Mouse (Mus musculus) forebrain, postnatal 0 days (tissue): ENCODE data around the gene Traf6. TPM values are rescaled to one million over a fixed set of nuclear protein-coding genes. Genes with fewer than 3 reads are reported as not detected.
A peak's percentile ranks its signal among the peaks of the same experiment; 100 is the strongest.

ENCODE experiments used
- ATAC-seq: fragments of 200-750 bp; cut with Nextera tagmentation; 2 replicates; pipeline ENCODE4 v1.8.0; 2017; ENCODE audit warnings: mild to moderate bottlenecking, moderate library complexity
- DNase-seq: peaks from one replicate; pipeline ENCODE4 v3.0.0-alpha.2; 2015
- H3K27ac ChIP-seq: fragments of 300-500 bp; sonication (generic); 2 replicates; pipeline ENCODE4 v1.5.1; 2014; ENCODE audit warnings: low read depth, mild to moderate bottlenecking, antibody characterized with exemption, low read length, moderate library complexity, mixed read lengths
- H3K27me3 ChIP-seq: fragments of 300-500 bp; sonication (generic); 2 replicates; pipeline ENCODE4 v1.6.1; 2014; ENCODE audit warnings: mild to moderate bottlenecking, low read length, mixed read lengths; ENCODE audit not compliant: insufficient read depth
- H3K36me3 ChIP-seq: fragments of 300-500 bp; sonication (generic); 2 replicates; pipeline ENCODE4 v1.6.1; 2014; ENCODE audit warnings: mild to moderate bottlenecking, moderate library complexity; ENCODE audit not compliant: insufficient read depth
- H3K4me1 ChIP-seq: fragments of 300-500 bp; sonication (generic); 2 replicates; pipeline ENCODE4 v1.6.1; 2014; ENCODE audit warnings: antibody characterized with exemption; ENCODE audit not compliant: insufficient read depth
- H3K4me2 ChIP-seq: fragments of 300-500 bp; sonication (generic); 2 replicates; pipeline ENCODE4 v1.6.1; 2014; ENCODE audit warnings: low read depth, mild to moderate bottlenecking, moderate library complexity
- H3K4me3 ChIP-seq: fragments of 300-500 bp; sonication (generic); 2 replicates; pipeline ENCODE4 v1.5.1; 2014; ENCODE audit warnings: low read depth, low read length, mixed read lengths
- H3K9ac ChIP-seq: fragments of 300-500 bp; sonication (generic); 2 replicates; pipeline ENCODE4 v1.6.1; 2014; ENCODE audit warnings: mild to moderate bottlenecking
- H3K9me3 ChIP-seq: fragments of 300-500 bp; sonication (generic); 2 replicates; pipeline ENCODE4 v1.6.1; 2016; ENCODE audit warnings: low read length
- CTCF ChIP-seq: sonication (generic); IDR thresholded peaks from 2 replicates; pipeline ENCODE4 v1.5.1; 2016; ENCODE audit warnings: antibody characterized with exemption, control low read depth, low read depth
- WGBS: fragments of 180-500 bp; shearing (Covaris S2); extraction: QIAGEN DNeasy Blood & Tissue Kit; methylation state at CpG from one replicate; pipeline ENCODE4 v1.1.7; 2014; 5-methylcytosine and 5-hydroxymethylcytosine counted together
- polyA plus RNA-seq: library from polyadenylated mRNA; unstranded; fragments of >200 nt; fragmentation: Nextera tagmentation; extraction: Ambion mirVana; gene quantifications from 2 replicates; pipeline ENCODE4 v1.2.1, GENCODE M21; 2015
- total RNA-seq: library from RNA; depleted of rRNA; stranded (reverse); fragments of >200 nt; gene quantifications from 2 replicates; pipeline ENCODE4 v1.2.3, GENCODE M21; 2014

The Traf6 gene
- total and polyA plus RNA-seq, 2 experiments from 2014 or later: 7.4 to 26.0 TPM

GRCm38 (mm10) chr2:101650446-101650845 lies 27.8 kb upstream of the Traf6 start:
- no peak for TF ChIP-seq CTCF
- DNase-seq: no peak
- Histone ChIP-seq H3K4me2 (no peak overlapping the region), H3K4me1 (no peaks in the 10 kb centered on the region), H3K27me3 (no peaks in the 10 kb centered on the region), H3K4me3 (no peak overlapping the region), H3K9ac (no peak overlapping the region), H3K9me3 (no peaks in the 10 kb centered on the region), H3K36me3 (no peaks in the 10 kb centered on the region), H3K27ac (no peak overlapping the region)
- WGBS: 72% methylated on average over 1 of the region's 1 CpGs
- no peak for ATAC-seq

- H3K9ac ChIP-seq: peak overlapping the region; percentile 43
- ATAC-seq (peak; percentile 62), DNase-seq (no peak)
- no peak overlapping the region for H3K27ac ChIP-seq
- peak overlapping the region; percentile 65 for H3K4me2 ChIP-seq
- no peaks in the 10 kb centered on the region for H3K9me3 ChIP-seq
- 22% methylated on average over 14 of the region's 14 CpGs for WGBS
- peak overlapping the region; percentile 37 for H3K4me3 ChIP-seq
- no peaks in the 10 kb centered on the region for H3K36me3 ChIP-seq
- no peaks in the 10 kb centered on the region for H3K27me3 ChIP-seq
- TF ChIP-seq CTCF: no peak
- no peaks in the 10 kb centered on the region for H3K4me1 ChIP-seq
Observed at GRCm38 (mm10) chr2:101652204-101652920, 25.9 kb upstream of the Traf6 start.

- TF ChIP-seq CTCF: peak; percentile 80
- peak overlapping the region; percentile 65 for H3K4me2 ChIP-seq
- no peaks in the 10 kb centered on the region for H3K27me3 ChIP-seq
- no peaks in the 10 kb centered on the region for H3K36me3 ChIP-seq
- WGBS: 16% methylated on average over 14 of the region's 14 CpGs
- peak overlapping the region; percentile 43 for H3K9ac ChIP-seq
- H3K4me3 ChIP-seq: peak overlapping the region; percentile 37
- no peak overlapping the region for H3K27ac ChIP-seq
- H3K9me3 ChIP-seq: no peaks in the 10 kb centered on the region
- H3K4me1 ChIP-seq: no peaks in the 10 kb centered on the region
- DNase-seq: peak; percentile 91
- ATAC-seq: peak; percentile 86
Observed at GRCm38 (mm10) chr2:101652921-101653597, 25.2 kb upstream of the Traf6 start.

DNA sequence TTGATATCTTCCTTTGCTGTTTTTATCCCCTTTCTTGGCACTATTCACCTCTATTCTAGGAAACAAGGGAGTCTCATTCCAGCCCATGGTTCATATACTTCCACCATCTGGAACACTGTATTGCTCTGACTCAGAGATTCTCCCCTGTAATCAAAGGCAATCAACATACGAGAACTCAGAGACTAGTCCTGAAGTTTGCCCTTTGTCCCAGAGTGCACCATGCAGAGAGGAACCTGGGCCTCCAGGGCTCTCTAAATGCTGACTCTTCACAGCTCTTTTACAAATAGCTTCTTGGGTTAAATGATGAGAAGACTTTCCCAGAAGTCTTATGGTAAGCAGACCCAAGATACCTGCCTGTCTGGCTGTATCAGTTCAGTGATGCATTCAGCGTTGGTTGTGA lies 17.7 kb upstream of the Traf6 start:
- H3K9ac ChIP-seq: no peak overlapping the region
- no peak overlapping the region for H3K4me3 ChIP-seq
- no peaks in the 10 kb centered on the region for H3K4me1 ChIP-seq
- H3K4me2 ChIP-seq: no peak overlapping the region
- H3K9me3 ChIP-seq: no peaks in the 10 kb centered on the region
- DNase-seq (no peak), ATAC-seq (no peak)
- TF ChIP-seq CTCF: no peak
- no peak overlapping the region for H3K27ac ChIP-seq
- WGBS: 82% methylated on average over 2 of the region's 2 CpGs
- H3K36me3 ChIP-seq: no peaks in the 10 kb centered on the region
- H3K27me3 ChIP-seq: no peaks in the 10 kb centered on the region

- H3K27ac ChIP-seq: peak overlapping the region; percentile 4; the same call in 1 of the 2 replicates
- TF ChIP-seq CTCF: peak; percentile 90
- 19% methylated on average over 9 of the region's 9 CpGs for WGBS
Observed at GRCm38 (mm10) chr2:101665058-101665702, 13.0 kb upstream of the Traf6 start.

GRCm38 (mm10) chr2:101665703-101666092 lies 12.5 kb upstream of the Traf6 start:
- H3K36me3 ChIP-seq: no peaks in the 10 kb centered on the region
- ATAC-seq (peak; percentile 81), DNase-seq (no peak)
- WGBS: 49% methylated on average over 3 of the region's 3 CpGs
- no peak overlapping the region for H3K4me3 ChIP-seq
- no peaks in the 10 kb centered on the region for H3K9me3 ChIP-seq
- H3K27me3 ChIP-seq: no peaks in the 10 kb centered on the region
- no peaks in the 10 kb centered on the region for H3K4me1 ChIP-seq
- no peak for TF ChIP-seq CTCF
- H3K9ac ChIP-seq: no peak overlapping the region
- peak overlapping the region; percentile 4; the same call in 1 of the 2 replicates for H3K27ac ChIP-seq
- H3K4me2 ChIP-seq: no peak overlapping the region

More at GRCm38 (mm10) chr2:101665058-101665702, 13.0 kb upstream of the Traf6 start:
- peak; percentile 86 for DNase-seq
- Histone ChIP-seq H3K4me3 (no peak overlapping the region), H3K4me1 (no peaks in the 10 kb centered on the region), H3K9ac (no peak overlapping the region), H3K9me3 (no peaks in the 10 kb centered on the region), H3K27me3 (no peaks in the 10 kb centered on the region), H3K4me2 (no peak overlapping the region), H3K36me3 (no peaks in the 10 kb centered on the region)
- ATAC-seq: peak; percentile 90

DNA sequence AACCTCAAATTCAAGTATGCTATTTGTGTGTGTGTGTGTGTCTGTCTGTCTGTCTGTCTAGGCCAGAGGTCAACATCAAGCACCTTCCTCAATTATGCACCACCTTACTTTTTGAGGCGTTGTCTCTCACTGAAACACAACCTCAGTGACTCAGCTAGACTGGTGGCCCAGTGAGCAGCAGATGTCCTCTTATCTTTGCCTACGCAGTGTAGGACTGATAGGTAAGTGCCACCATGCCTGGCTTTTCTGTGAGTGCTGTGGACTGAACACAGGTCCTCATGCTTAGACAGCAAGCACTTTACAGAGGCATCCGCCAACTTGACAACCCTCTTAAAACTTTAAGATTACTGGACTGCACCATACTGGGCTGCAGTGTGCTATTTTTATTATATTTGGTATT lies 9.5 kb upstream of the Traf6 start:
- ATAC-seq: no peak
- H3K27ac ChIP-seq: no peak overlapping the region
- WGBS: 93% methylated on average over 3 of the region's 3 CpGs
- no peak for TF ChIP-seq CTCF
- H3K27me3 ChIP-seq: no peaks in the 10 kb centered on the region
- H3K4me2 ChIP-seq: no peak overlapping the region
- no peak for DNase-seq
- H3K9ac ChIP-seq: no peak overlapping the region
- H3K4me3 ChIP-seq: no peak overlapping the region
- H3K9me3 ChIP-seq: no peaks in the 10 kb centered on the region
- no peaks in the 10 kb centered on the region for H3K4me1 ChIP-seq
- no peaks in the 10 kb centered on the region for H3K36me3 ChIP-seq
